Mouse (Mus musculus): Measurements from ENCODE around the gene Ubash3a.
"Not testable (repeated sequence)": the region's sequence is repeated elsewhere in the genome, so short reads cannot be mapped to it uniquely, and the experiment has no call there.

The Ubash3a gene

DNA sequence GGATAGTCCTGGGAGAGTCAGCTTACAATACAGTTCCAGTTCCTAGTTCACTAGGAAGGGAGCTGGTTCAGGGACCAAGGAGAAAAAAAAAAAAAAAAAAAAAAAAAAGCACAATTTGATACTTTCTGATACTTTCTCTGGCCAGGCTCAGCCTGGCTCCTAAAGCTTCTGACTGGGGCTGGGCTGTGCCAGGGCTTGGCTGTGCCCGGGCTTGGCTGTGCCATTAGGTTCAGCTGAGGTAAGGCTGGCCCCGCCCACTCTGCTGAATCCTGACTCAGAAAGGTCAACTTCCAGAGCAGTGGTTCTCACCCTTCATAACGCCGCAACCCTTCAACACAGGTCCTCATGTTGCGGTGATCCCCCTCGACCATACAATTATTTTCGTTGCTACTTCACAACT is 52.8 kb downstream of the Ubash3a start:
- DNase-seq (ENCODE audit: extremely low read depth, low read depth, low spot score), result no peak

DNA sequence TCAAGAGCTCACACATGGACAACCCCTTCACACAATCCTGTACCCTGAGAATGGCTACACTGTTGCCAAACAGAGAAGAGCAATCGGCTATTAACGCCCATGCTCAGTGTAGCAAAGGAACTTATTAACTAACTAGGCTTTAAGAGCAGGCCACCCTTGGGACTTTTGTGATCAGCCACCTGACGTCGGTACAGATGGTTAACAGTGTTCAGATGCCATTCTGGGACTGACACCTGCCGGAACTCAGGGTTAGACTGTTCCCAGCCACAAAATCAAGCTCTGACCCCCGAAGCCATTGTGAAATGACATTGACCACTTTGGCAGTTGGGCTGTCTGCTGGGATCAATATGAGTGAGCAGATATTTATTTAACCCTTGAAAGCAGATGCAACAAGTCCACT is 53.7 kb downstream of the Ubash3a start:
- DNase-seq (ENCODE audit: extremely low read depth, low read depth, low spot score), result no peak

DNA sequence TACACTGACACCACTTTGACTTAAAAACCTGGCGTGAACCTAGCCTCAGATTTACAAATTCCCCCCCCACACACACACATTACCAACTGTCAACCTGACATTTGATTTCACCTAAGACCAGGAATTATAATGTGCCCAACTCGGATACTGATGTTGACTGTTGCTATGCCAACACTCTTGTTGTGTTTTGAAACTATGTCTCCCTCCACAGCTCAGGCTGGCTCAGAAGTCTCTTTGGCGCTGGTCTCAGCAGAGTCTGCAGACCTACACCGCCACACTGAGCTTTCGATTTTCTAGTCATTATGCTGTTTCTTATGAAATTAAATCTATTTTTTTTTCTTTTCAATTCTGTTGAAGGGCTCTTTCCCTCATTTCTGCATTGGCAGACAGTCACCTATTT is 55.0 kb downstream of the Ubash3a start:
- DNase-seq (ENCODE audit: extremely low read depth, low read depth, low spot score), result no peak

DNA sequence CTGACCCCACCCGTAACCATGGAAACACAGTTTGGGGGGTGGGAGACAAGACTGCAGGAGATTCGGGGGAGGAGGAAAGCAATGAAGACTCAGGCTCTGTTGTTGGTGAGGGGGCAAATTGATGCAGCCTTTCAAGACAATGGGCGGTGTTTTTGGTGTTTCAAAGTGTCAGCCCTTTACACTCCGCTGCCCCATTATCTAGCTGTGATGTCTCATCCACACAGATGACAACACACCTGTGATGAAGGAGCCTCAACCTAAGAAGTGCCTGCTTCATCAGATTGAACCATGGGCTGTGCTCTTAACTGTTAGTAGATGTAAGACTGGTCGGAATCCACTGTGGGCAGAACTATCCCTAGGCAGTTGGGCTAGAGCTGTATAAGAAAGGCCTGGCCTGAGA is 56.1 kb downstream of the Ubash3a start:
- no peak for DNase-seq (ENCODE audit: extremely low read depth, low read depth, low spot score)

- no peak for DNase-seq (ENCODE audit: extremely low read depth, low read depth, low spot score)
Measured at GRCm38 (mm10) chr17:31264372-31264771, 56.7 kb downstream of the Ubash3a start.

DNA sequence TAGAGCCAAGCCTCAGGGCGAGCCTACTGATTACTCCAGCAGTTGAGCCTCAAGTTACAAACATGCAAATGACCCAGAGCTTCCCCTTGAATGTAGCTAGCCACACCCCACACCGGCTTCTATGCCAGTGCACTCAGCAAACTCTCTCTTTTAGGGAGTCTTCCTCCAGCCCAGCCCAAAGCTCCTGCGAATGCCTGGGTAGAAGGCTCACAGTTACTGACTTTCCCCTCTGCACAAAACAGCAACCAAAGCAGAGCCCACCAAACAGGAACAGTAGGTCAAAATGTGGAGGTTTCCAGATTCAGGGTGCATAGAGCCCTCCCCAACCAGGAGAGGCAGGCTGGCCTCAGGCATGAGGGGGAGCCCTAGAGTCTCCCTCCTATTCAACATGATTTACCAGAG is 57.5 kb downstream of the Ubash3a start:
- no peak for DNase-seq (ENCODE audit: extremely low read depth, low read depth, low spot score)

DNA sequence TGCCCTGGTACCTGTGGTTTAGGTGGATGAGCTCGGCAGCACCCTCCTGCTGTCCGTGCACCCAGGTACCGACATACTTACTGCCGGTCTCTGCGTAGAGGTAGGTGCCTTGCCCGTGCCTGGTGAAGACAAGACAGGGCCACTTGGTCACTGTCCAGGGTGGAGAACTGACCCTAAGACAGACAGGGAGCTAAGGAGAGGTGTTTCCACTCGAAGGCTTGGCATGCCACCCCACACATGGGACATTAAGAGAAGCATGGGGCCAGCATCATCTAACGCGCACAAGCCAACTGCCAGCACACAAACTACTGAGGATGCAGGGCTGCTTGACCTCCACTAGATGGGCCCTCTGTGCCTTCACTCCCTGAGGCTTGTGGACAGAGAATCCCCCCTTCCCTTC is 58.2 kb downstream of the Ubash3a start:
- no peak for DNase-seq (ENCODE audit: extremely low read depth, low read depth, low spot score)

DNA sequence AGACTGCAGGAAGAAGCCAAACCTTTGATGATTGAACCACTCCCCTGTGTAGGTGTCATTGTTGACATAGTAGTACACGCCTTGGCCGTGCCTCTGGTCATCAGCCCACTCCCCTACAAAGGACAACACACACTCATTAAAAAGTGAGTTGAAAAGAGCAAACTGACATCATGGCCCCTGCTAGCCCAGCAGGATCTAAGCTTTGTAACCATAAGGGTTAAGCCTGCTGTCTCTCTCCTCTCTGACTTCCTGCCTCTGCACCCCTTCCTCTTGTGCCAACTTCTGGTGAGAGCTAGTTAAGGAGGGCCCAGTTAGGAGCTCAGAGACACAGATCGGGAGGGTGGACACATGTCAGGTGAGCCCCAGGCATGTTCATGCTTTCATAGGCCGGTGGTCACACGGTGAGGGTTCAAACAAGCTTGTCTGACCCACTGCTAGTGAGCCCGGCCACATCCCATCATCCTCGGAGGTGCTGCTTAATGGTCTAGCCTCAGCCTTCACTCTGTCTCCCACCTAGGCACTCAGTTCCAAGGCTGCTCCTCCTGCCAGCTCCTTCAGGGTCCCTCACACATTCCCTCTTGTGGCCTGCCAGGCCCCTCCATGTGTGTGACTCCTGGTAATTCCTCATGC is 58.8 kb downstream of the Ubash3a start:
- DNase-seq (ENCODE audit: extremely low read depth, low read depth, low spot score), result no peak

DNA sequence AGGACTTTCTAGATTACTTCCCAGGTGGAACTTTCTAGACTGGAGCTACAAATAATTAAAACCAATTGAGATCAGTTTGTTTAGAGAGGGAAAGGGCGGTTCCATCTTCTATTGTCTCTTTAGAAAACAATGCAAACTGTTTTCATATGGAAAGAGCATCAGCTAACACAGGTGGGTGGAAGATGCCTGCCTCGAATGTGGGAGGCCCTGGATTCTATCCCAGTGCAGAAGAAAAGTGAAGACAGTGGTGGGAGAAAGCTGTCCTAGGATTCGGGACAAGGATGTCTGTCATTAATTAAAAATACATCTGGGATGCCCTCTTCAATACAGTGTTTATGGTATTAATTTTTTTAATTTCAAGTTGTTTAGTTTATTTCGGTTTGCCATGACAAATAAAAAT is 59.5 kb downstream of the Ubash3a start:
- no peak for DNase-seq (ENCODE audit: extremely low read depth, low read depth, low spot score)

GRCm38 (mm10) chr17:31267603-31268002 is 59.9 kb downstream of the Ubash3a start:
- no peak for DNase-seq (ENCODE audit: extremely low read depth, low read depth, low spot score)

GRCm38 (mm10) chr17:31268016-31268415 is 60.3 kb downstream of the Ubash3a start:
- no peak for DNase-seq (ENCODE audit: extremely low read depth, low read depth, low spot score)

GRCm38 (mm10) chr17:31269761-31270160 is 62.1 kb downstream of the Ubash3a start:
- DNase-seq (ENCODE audit: extremely low read depth, low read depth, low spot score), result no peak

DNA sequence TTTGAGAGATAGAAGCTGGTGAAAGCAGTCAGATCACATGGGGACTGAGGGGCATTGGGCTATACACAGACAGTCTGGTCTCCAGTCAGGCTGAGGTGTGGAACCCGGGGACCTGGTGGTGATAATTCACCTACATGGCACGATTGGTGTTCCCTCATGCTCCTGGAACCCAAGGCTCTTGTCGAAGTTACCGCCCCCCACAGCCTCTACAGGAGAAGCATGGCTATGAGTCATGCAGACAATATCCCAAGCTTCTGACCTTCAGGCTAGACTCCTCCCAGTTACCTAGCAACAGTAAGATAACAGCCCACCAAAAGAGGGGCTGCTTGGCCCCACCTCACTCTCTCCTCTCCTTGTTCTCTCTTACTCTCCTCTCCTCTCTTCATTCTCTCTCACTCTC is 62.6 kb downstream of the Ubash3a start:
- DNase-seq (ENCODE audit: extremely low read depth, low read depth, low spot score), result no peak

DNA sequence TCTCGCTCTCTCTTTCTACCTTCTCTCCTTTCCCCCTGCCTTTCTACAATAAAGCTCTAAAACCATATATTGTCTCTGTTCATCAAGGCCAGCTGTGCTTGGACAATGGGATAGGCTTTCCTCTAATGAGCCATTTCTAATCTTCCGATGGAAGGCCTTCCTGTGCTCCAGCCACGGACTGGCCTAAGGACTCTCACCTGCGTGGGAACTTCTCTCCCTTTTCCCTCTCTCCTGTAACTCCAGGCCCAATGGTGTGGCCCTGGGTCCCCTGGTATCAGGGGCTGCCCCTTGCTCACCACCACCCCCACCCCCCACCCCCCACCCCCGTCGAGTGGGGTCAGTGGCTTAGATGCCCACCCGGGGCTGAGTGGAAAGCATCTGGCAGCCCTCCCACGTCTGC is 63.1 kb downstream of the Ubash3a start:
- not testable (repeated sequence) for DNase-seq (ENCODE audit: extremely low read depth, low read depth, low spot score)

- no peak for DNase-seq (ENCODE audit: extremely low read depth, low read depth, low spot score)
Measured at GRCm38 (mm10) chr17:31271136-31271851, 63.6 kb downstream of the Ubash3a start.

DNA sequence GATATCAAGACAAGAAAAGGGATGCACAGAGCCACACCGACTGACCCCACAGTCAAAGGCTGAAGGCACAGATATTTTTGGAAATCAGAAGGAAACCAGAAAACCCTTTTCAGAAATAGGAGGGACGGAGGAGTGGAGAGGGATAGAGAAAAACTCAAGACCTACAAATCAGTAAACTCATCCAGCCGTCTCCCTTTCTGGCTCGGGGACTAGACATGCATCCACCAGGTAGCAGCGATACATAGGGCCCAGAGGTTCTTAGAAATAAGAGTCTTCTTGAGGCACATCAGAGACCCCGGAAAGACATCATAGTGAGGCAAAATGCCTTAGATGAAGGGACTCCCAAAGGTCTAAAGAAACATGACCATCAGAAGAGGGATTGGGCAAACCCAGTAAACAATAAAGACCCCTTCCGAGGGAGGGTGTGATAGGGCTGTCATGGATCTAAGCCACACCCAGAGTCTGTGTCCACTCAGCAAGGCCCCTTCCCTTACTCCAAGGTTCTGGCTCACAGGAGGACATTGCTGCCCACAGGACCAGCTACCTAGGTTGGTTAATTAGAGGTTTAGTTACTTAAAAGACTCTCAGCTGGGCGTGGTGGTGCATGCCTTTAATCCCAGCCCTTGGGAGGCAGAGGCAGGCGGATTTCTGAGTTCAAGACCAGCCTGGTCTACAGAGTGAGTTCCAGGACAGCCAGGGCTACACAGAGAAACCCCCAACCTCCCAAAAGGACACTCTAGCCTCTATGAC is 64.9 kb downstream of the Ubash3a start:
- DNase-seq (ENCODE audit: extremely low read depth, low read depth, low spot score), result no peak

- DNase-seq (ENCODE audit: extremely low read depth, low read depth, low spot score), result no peak
Measured at GRCm38 (mm10) chr17:31273631-31274030, 66.0 kb downstream of the Ubash3a start.

DNA sequence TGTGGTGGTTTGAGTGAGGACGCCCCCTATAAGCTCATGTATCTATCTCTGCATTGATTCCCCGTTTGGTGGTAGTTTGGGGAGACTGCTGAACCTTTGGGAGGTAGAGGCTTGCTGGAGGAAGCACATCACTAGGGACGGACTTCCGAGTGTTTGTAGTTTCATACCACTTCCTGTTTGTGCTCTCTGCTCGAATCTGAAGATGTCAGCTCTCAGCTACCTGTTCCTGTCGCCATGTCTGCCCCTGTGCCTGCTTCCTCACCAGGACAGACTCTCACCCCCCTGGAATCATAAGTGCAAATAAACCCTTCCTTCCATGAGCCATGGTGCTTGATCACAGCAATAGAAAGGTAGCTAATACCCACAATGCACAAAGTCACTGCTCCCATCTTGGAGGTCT is 67.5 kb downstream of the Ubash3a start:
- no peak for DNase-seq (ENCODE audit: extremely low read depth, low read depth, low spot score)

DNA sequence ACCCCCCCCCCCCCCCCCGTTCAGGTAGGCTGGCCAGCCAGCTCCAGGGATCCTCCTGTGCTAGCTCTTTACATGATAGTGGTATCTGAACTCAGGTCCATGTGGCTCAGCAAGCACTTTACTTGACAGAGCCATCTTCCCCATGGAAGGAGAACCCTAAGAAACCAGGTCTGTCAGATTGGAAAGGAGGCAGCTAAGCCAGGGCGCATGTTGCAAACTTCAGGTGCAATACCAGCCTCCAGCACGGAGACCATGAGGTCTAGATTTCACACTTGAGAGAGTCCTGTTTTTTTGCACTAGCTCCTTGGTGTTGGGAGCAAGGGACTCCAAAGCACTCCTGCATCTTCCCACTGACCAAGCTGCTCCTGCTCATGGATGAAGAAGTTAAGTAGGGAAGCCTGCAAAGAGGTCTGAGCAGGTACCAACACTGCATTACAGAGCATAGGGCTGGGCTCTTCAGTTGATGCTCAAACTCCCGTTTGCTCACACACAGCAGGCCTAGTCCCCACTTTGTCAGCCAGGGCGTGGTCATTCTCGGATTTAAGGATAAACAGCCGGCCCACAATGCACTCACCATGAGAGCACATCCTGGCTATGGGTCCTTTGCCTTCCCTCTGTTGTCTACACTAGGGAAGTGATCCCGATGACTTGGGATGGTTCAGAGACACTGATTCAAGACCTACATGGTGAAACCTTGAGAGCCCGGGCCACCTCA is 68.7 kb downstream of the Ubash3a start:
- no peak for DNase-seq (ENCODE audit: extremely low read depth, low read depth, low spot score)

DNA sequence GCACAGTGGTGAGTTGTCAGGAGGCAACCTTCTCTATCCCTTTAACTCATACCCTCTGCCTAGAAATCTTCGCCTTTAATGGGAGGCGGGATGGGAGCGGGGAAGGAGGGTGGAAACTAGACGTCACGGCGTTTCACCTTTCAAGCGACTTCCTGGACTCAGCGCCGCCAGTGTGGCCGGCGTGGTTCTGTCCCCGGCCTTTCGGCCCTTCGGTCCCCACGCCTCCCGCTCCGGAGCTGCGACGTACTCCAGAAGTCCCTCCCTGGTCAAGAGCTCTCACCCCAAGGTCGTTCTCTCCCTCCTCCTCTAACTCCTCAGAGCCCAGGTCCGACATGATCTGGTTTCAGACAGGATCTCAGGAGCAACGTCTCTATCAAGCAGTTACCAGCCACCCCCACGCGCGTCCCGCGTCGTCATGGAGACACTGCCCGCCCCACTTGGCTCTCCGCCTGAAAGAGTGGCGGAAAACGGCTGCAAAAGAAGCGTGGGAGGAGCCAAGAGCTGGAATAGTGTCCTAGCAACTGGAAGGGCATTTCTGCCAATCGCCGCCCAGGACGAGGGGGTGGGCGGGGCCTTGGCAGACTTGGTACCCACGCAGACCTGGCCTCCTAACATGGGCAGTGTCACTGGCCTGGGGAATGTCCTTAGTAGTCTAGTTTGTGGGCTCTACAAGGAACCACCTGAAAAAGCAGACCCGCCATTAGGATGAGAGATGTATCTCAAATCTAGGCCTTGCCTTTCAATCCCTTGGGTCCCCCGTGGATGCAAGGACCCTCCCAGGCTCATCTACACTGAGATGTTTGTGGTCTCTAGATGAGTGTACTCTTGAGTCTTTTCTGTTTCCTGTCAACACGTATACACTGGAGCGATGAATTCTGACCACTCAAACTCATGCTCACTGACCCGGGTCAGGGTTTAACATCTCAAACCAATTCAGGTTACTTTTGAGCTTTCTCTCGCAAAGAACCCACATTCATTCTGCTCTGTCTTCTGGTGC is 69.5 kb downstream of the Ubash3a start, which contains the start of gene Rsph1:
Gene Rsph1, minus strand, starts transcription at position 462 of the 997 bp plus-strand sequence.
- DNase-seq (ENCODE audit: extremely low read depth, low read depth, low spot score), result no peak
